Mouse (Mus musculus) stomach, embryonic 14.5 days (tissue): Measurements from ENCODE around the gene Doc2b. TPM values are rescaled to one million over a fixed set of nuclear protein-coding genes. Genes with fewer than 3 reads are reported as not detected.
A peak's percentile ranks its signal among the peaks of the same experiment; 100 is the strongest.

ENCODE experiments used
- ATAC-seq: fragments of 200-750 bp; cut with Nextera tagmentation; 2 replicates; pipeline ENCODE4 v1.8.0; 2017; ENCODE audit warnings: low read depth, moderate TSS enrichment; ENCODE audit not compliant: insufficient number of reproducible peaks, insufficient read depth, low FRiP score
- H3K27ac ChIP-seq: fragments of 300-500 bp; sonication (generic); 2 replicates; pipeline ENCODE4 v1.5.1; 2014; ENCODE audit warnings: mild to moderate bottlenecking, low read length, moderate library complexity, mixed read lengths
- H3K27me3 ChIP-seq: fragments of 300-500 bp; sonication (generic); 2 replicates; pipeline ENCODE4 v1.6.1; 2014; ENCODE audit warnings: low read length, control low read depth, mixed read lengths; ENCODE audit not compliant: control insufficient read depth, insufficient read depth
- H3K36me3 ChIP-seq: fragments of 300-500 bp; sonication (generic); 2 replicates; pipeline ENCODE4 v1.6.1; 2014; ENCODE audit warnings: mild to moderate bottlenecking, control low read depth, low read length, moderate library complexity, mixed read lengths; ENCODE audit not compliant: control insufficient read depth, insufficient read depth
- H3K4me1 ChIP-seq: fragments of 300-500 bp; sonication (generic); 2 replicates; pipeline ENCODE4 v1.6.1; 2014; ENCODE audit warnings: low read length, control low read depth, mixed read lengths; ENCODE audit not compliant: control insufficient read depth, insufficient read depth
- H3K4me2 ChIP-seq: fragments of 300-500 bp; sonication (generic); replicated peaks from 2 replicates; pipeline ENCODE4 v1.6.1; 2014; ENCODE audit warnings: low read depth, low read length, control low read depth
- H3K4me3 ChIP-seq: fragments of 300-500 bp; sonication (generic); 2 replicates; pipeline ENCODE4 v1.5.1; 2014; ENCODE audit warnings: low read depth, low read length, control low read depth
- H3K9ac ChIP-seq: fragments of 300-500 bp; sonication (generic); replicated peaks from 2 replicates; pipeline ENCODE4 v1.6.1; 2014; ENCODE audit warnings: low read depth, mild to moderate bottlenecking, control low read depth, low read length, moderate library complexity, mixed read lengths
- H3K9me3 ChIP-seq: fragments of 300-500 bp; sonication (generic); 2 replicates; pipeline ENCODE4 v1.6.1; 2016; ENCODE audit warnings: low read depth, low read length, control low read depth; ENCODE audit not compliant: control insufficient read depth
- WGBS: fragments of 180-500 bp; shearing (Covaris S2); extraction: QIAGEN DNeasy Blood & Tissue Kit; methylation state at CpG from one replicate; pipeline ENCODE4 v1.1.7; 2014; 5-methylcytosine and 5-hydroxymethylcytosine counted together
- polyA plus RNA-seq: library from polyadenylated mRNA; unstranded; fragments of >200 nt; fragmentation: Nextera tagmentation; extraction: Ambion mirVana; gene quantifications from 2 replicates; pipeline ENCODE4 v1.2.1, GENCODE M21; 2014

The Doc2b gene
- polyA plus RNA-seq, 1 experiment from 2014 or later, result 2.6 TPM

- H3K4me1 ChIP-seq, result no peaks in the 10 kb centered on the region
- WGBS, result 92% methylated on average over 1 of the region's 1 CpGs
- H3K27me3 ChIP-seq, result no peaks in the 10 kb centered on the region
- H3K36me3 ChIP-seq, result no peaks in the 10 kb centered on the region
- no peak overlapping the region for H3K4me3 ChIP-seq
- no peaks in the 10 kb centered on the region for H3K9me3 ChIP-seq
- no peak overlapping the region for H3K4me2 ChIP-seq
- no peak for ATAC-seq
- H3K9ac ChIP-seq, result no peak overlapping the region
- H3K27ac ChIP-seq, result no peak overlapping the region
Observed at GRCm38 (mm10) chr11:75775919-75776318, 19.9 kb downstream of the Doc2b start.

- Histone ChIP-seq H3K4me1 (no peaks in the 10 kb centered on the region; the same call in 1 of the 2 replicates), H3K9ac (no peak overlapping the region), H3K4me2 (no peak overlapping the region), H3K27ac (no peak overlapping the region), H3K4me3 (no peak overlapping the region), H3K9me3 (no peaks in the 10 kb centered on the region), H3K36me3 (peaks cover 2% of the 10 kb centered on the region; the same call in 1 of the 2 replicates), H3K27me3 (no peaks in the 10 kb centered on the region)
- 76% methylated on average over 5 of the region's 5 CpGs for WGBS
- ATAC-seq, result no peak
Observed at GRCm38 (mm10) chr11:75772562-75772961, 23.3 kb downstream of the Doc2b start.

GRCm38 (mm10) chr11:75769206-75769605 is 26.6 kb downstream of the Doc2b start:
- WGBS, result 1% methylated on average over 23 of the region's 23 CpGs
- H3K4me1 ChIP-seq, result no peaks in the 10 kb centered on the region; the same call in 1 of the 2 replicates

DNA sequence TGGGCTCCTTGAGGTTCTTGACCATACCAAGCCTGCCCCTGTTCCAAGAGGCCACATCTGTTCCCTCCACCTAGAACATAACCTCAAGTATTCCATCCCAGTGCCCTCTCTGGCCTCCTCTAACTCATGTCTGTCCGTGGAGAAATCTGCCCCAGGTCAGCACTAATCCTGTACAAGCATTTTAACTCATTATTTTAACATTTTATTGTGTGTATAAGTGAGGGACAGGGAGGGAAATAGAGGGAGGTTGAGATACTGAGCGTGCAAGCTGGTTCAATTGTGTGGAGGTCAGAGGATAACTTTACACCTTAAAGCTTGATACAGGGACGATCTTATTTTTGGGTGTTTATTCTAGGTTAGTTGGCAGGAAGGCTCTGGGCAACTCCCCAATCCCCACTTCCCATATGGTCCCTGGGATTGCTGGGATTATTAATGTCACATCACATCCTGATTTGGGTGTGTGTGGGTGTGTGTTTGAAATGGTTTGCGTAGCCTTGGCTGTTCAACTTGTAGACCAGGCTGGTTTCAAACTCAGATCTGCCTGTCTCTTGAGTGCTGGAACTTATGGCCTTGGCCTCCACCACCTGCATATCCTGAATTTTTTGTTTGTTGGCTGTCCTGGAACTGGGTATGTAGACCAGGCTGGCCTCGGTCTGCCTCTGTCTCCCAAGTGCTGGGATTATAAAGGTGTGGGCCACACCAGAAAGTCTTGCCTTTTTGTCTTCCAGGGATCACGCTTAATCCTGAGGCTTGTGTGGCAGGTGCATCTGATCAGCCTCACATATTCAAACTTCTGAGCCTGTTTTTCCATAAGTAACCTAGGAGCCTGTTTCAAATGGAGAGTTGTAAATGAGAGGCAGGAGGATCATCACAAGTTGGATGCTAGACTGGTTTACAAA is 27.5 kb downstream of the Doc2b start:
- Histone ChIP-seq H3K27ac (no peak overlapping the region), H3K9me3 (no peaks in the 10 kb centered on the region), H3K4me2 (peak overlapping the region; percentile 38), H3K36me3 (peaks cover 38% of the 10 kb centered on the region), H3K4me3 (no peak overlapping the region), H3K9ac (no peak overlapping the region), H3K4me1 (no peaks in the 10 kb centered on the region; the same call in 1 of the 2 replicates), H3K27me3 (no peaks in the 10 kb centered on the region)
- WGBS, result 49% methylated on average over 6 of the region's 6 CpGs
- ATAC-seq, result no peak

More at GRCm38 (mm10) chr11:75769206-75769605, 26.6 kb downstream of the Doc2b start:
- Histone ChIP-seq H3K4me2 (peak overlapping the region; percentile 38), H3K9me3 (no peaks in the 10 kb centered on the region), H3K27ac (no peak overlapping the region), H3K9ac (no peak overlapping the region; the same call in 1 of the 2 replicates), H3K27me3 (no peaks in the 10 kb centered on the region), H3K4me3 (0 out of 2 replicates have a peak overlapping the region, but pooled peaks have one; percentile 1), H3K36me3 (peaks cover 34% of the 10 kb centered on the region)
- peak; percentile 90 for ATAC-seq

DNA sequence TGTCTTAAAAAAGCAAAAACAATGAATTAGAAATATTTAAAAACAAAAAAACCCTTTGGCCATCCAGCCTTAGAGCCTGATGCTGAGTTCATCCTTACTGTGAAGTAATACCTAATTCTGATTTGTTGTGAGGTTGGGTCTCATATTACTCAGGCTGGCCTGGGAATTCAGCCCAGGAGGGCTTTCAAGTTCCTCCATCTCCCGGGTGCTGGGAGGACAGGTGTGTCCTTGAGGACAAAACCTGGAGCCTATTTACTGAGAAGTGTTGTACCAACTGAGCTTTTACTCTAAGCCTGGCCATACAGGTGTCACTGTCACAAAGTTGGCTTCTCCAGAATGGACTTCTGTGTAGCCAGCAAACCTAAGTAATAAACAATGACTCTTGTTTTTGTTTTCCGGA is 28.8 kb downstream of the Doc2b start:
- no peaks in the 10 kb centered on the region for H3K9me3 ChIP-seq
- ATAC-seq, result no peak
- H3K4me3 ChIP-seq, result no peak overlapping the region
- no peak overlapping the region for H3K9ac ChIP-seq
- H3K27ac ChIP-seq, result no peak overlapping the region
- H3K4me2 ChIP-seq, result no peak overlapping the region
- 65% methylated on average over 2 of the region's 2 CpGs for WGBS
- H3K36me3 ChIP-seq, result peaks cover 43% of the 10 kb centered on the region
- no peaks in the 10 kb centered on the region; the same call in 1 of the 2 replicates for H3K4me1 ChIP-seq
- no peaks in the 10 kb centered on the region for H3K27me3 ChIP-seq

GRCm38 (mm10) chr11:75765161-75765560 is 30.7 kb downstream of the Doc2b start:
- no peak overlapping the region for H3K9ac ChIP-seq
- ATAC-seq, result no peak
- no peak overlapping the region for H3K27ac ChIP-seq
- H3K27me3 ChIP-seq, result no peaks in the 10 kb centered on the region
- no peaks in the 10 kb centered on the region; the same call in 1 of the 2 replicates for H3K4me1 ChIP-seq
- H3K4me3 ChIP-seq, result no peak overlapping the region
- H3K4me2 ChIP-seq, result no peak overlapping the region
- no peaks in the 10 kb centered on the region for H3K9me3 ChIP-seq
- WGBS, result 84% methylated on average over 8 of the region's 8 CpGs
- H3K36me3 ChIP-seq, result peaks cover 53% of the 10 kb centered on the region

- H3K9me3 ChIP-seq, result no peaks in the 10 kb centered on the region
- peaks cover 59% of the 10 kb centered on the region for H3K36me3 ChIP-seq
- no peak overlapping the region for H3K4me2 ChIP-seq
- H3K4me1 ChIP-seq, result no peaks in the 10 kb centered on the region; the same call in 1 of the 2 replicates
- no peaks in the 10 kb centered on the region for H3K27me3 ChIP-seq
- WGBS, result 86% methylated on average over 4 of the region's 4 CpGs
- H3K9ac ChIP-seq, result no peak overlapping the region
- H3K4me3 ChIP-seq, result no peak overlapping the region
- no peak for ATAC-seq
- no peak overlapping the region for H3K27ac ChIP-seq
Observed at GRCm38 (mm10) chr11:75764521-75765023, 31.3 kb downstream of the Doc2b start.

- Histone ChIP-seq H3K4me1 (no peaks in the 10 kb centered on the region), H3K27me3 (no peaks in the 10 kb centered on the region), H3K27ac (no peak overlapping the region), H3K36me3 (peaks cover 74% of the 10 kb centered on the region), H3K9ac (no peak overlapping the region), H3K9me3 (no peaks in the 10 kb centered on the region), H3K4me2 (no peak overlapping the region), H3K4me3 (no peak overlapping the region)
- WGBS, result 67% methylated on average over 2 of the region's 2 CpGs
- ATAC-seq, result no peak
Observed at GRCm38 (mm10) chr11:75762708-75763107, 33.1 kb downstream of the Doc2b start.
